In the genomic region with DNA sequence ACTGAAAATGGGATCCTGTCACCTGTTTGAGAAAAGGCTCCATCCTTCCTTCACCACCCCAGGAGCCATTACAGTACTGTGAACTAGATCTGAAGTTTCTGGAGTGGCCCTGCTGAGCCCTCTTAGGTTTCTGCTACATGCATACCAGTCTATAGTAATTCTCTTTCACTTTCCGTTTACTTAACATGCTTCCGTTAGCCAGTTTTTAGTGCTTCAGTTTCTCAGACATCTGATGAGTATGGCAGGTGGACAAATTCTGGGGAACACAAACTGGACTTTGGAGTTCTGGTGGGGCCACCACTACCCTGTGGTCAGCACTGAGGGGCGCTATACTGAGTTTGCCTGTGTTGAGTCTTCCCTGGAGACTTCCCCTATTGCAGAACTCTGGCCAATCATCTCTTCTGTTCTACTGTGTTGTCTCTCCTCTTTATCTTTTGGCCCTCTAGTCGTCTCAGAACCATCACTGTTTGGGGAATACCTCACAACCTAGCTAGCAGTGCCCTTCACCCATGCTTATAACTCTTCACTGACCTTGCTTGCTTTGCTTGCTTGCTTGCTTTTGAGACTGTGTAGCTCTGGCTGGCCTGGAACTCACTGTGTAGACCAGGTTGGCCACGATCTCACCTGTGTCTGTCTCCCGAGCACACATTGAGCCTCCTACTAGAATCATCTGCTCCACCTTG, we compare ENCODE assay signal across 8 mouse cellular contexts. TPM values are rescaled to one million over a fixed set of nuclear protein-coding genes. Genes with fewer than 3 reads are reported as not detected.
DNase-seq lines count a peak whose midpoint lies in the region; ATAC-seq and TF ChIP-seq lines count a peak whose summit lies in the region.

No protein-coding gene starts in this region.

- H3K4me3 ChIP-seq in kidney, embryonic 15.5 days (replicated peaks): peak overlapping the region; percentile 64
- peak overlapping the region; percentile 74 for H3K4me3 ChIP-seq in forebrain, embryonic 16.5 days (replicated peaks; ENCODE audit: low read length)
- peak overlapping the region; percentile 75 for H3K4me3 ChIP-seq in liver, postnatal 0 days (ENCODE audit: low read depth, low read length)
- peak overlapping the region; percentile 87 for H3K4me3 ChIP-seq in stomach, embryonic 14.5 days (ENCODE audit: low read depth, low read length)

- H3K27me3 ChIP-seq in kidney, embryonic 15.5 days: no peaks in the 10 kb centered on the region
- no peaks in the 10 kb centered on the region for H3K27me3 ChIP-seq in forebrain, embryonic 16.5 days (replicated peaks; ENCODE audit: control insufficient read depth, insufficient read depth, low read length)
- no peaks in the 10 kb centered on the region for H3K27me3 ChIP-seq in liver, postnatal 0 days (ENCODE audit: insufficient read depth, low read length)
- H3K27me3 ChIP-seq in stomach, embryonic 14.5 days (ENCODE audit: control insufficient read depth, insufficient read depth, low read length): no peaks in the 10 kb centered on the region

- TF ChIP-seq EP300 in liver, postnatal 0 days (IDR thresholded peaks at IDR 0.05; ENCODE audit: low read depth): no peak

- H3K27ac ChIP-seq in kidney, embryonic 15.5 days: peak overlapping the region; percentile 92
- H3K27ac ChIP-seq in forebrain, embryonic 16.5 days (ENCODE audit: low read length): no peak overlapping the region
- peak overlapping the region; percentile 97 for H3K27ac ChIP-seq in liver, postnatal 0 days (ENCODE audit: low read depth)
- H3K27ac ChIP-seq in stomach, embryonic 14.5 days (ENCODE audit: low read length): peak overlapping the region; percentile 92

- H3K9me3 ChIP-seq in kidney, embryonic 15.5 days (replicated peaks): no peaks in the 10 kb centered on the region
- H3K9me3 ChIP-seq in forebrain, embryonic 16.5 days (ENCODE audit: control insufficient read depth, low read length): no peaks in the 10 kb centered on the region
- H3K9me3 ChIP-seq in liver, postnatal 0 days (ENCODE audit: low read length): no peaks in the 10 kb centered on the region
- no peaks in the 10 kb centered on the region for H3K9me3 ChIP-seq in stomach, embryonic 14.5 days (ENCODE audit: control insufficient read depth, low read depth, low read length)

- no peak for ATAC-seq in kidney, embryonic 15.5 days (replicated peaks; ENCODE audit: low FRiP score)
- no peak for ATAC-seq in forebrain, embryonic 16.5 days
- ATAC-seq in liver, postnatal 0 days: peak; percentile 22; the same call in 1 of the 2 replicates
- no peak for ATAC-seq in stomach, embryonic 14.5 days (ENCODE audit: insufficient number of reproducible peaks, insufficient read depth, low FRiP score, low read depth)

- 69% methylated on average over 6 of the region's 6 CpGs for WGBS in kidney, embryonic 15.5 days
- WGBS in forebrain, embryonic 16.5 days: 69% methylated on average over 6 of the region's 6 CpGs
- WGBS in liver, postnatal 0 days (ENCODE audit: insufficient replicate concordance): 28% methylated on average over 6 of the region's 6 CpGs
- WGBS in stomach, embryonic 14.5 days: 63% methylated on average over 6 of the region's 6 CpGs

- H3K4me1 ChIP-seq in kidney, embryonic 15.5 days: peaks cover 19% of the 10 kb centered on the region
- H3K4me1 ChIP-seq in forebrain, embryonic 16.5 days (replicated peaks; ENCODE audit: control insufficient read depth, insufficient read depth, low read length): peaks cover 29% of the 10 kb centered on the region
- H3K4me1 ChIP-seq in liver, postnatal 0 days (ENCODE audit: insufficient read depth): peaks cover 23% of the 10 kb centered on the region
- peaks cover 13% of the 10 kb centered on the region for H3K4me1 ChIP-seq in stomach, embryonic 14.5 days (ENCODE audit: control insufficient read depth, insufficient read depth, low read length)

- peak overlapping the region; percentile 83 for H3K4me2 ChIP-seq in kidney, embryonic 15.5 days
- H3K4me2 ChIP-seq in forebrain, embryonic 16.5 days (ENCODE audit: low read length): peak overlapping the region; percentile 88
- peak overlapping the region; percentile 84 for H3K4me2 ChIP-seq in liver, postnatal 0 days (ENCODE audit: low read depth, low read length)
- peak overlapping the region; percentile 66 for H3K4me2 ChIP-seq in stomach, embryonic 14.5 days (replicated peaks; ENCODE audit: low read depth, low read length)

- no peak for DNase-seq in kidney, postnatal 25 days
- DNase-seq in MEL-GATA-1-ER (ENCODE audit: extremely low read depth, low read depth): peak; percentile 82
- DNase-seq in liver, postnatal 0 days: no peak
- DNase-seq in frontal cortex, adult 2 months (ENCODE audit: extremely low spot score in 1 of 2, low spot score in 1 of 2): no peak
- DNase-seq in ovary, postnatal 14 days (ENCODE audit: low spot score): no peak

- peak overlapping the region; percentile 79 for H3K9ac ChIP-seq in kidney, embryonic 15.5 days
- H3K9ac ChIP-seq in forebrain, embryonic 16.5 days (replicated peaks; ENCODE audit: low read depth, low read length): peak overlapping the region; percentile 89
- H3K9ac ChIP-seq in liver, postnatal 0 days (replicated peaks): peak overlapping the region; percentile 83
- H3K9ac ChIP-seq in stomach, embryonic 14.5 days (replicated peaks; ENCODE audit: low read depth, low read length): peak overlapping the region; percentile 69

- peaks cover 35% of the 10 kb centered on the region for H3K36me3 ChIP-seq in kidney, embryonic 15.5 days
- peaks cover 15% of the 10 kb centered on the region for H3K36me3 ChIP-seq in forebrain, embryonic 16.5 days (ENCODE audit: control insufficient read depth, insufficient read depth)
- peaks cover 25% of the 10 kb centered on the region for H3K36me3 ChIP-seq in liver, postnatal 0 days (replicated peaks; ENCODE audit: insufficient read depth, low read length)
- peaks cover 26% of the 10 kb centered on the region for H3K36me3 ChIP-seq in stomach, embryonic 14.5 days (ENCODE audit: control insufficient read depth, insufficient read depth, low read length)

- TF ChIP-seq CTCF in liver, postnatal 0 days (IDR thresholded peaks at IDR 0.05; ENCODE audit: low read depth): peak; percentile 59

RNA-seq across cellular contexts. Expression of a gene that starts 0.9 kb away (rescaled TPM):
- polyA plus RNA-seq in kidney, embryonic 15.5 days (2015; fragmentation: Nextera tagmentation; extraction: Ambion mirVana): 112 and 116 TPM in 2 replicates
- polyA plus RNA-seq in forebrain, embryonic 16.5 days (2015; fragmentation: Nextera tagmentation; extraction: Ambion mirVana): 139 and 141 TPM in 2 replicates
- polyA plus RNA-seq in liver, postnatal 0 days (2015; fragmentation: Nextera tagmentation; extraction: Ambion mirVana): 31.7 and 36.6 TPM in 2 replicates
- polyA plus RNA-seq in stomach, embryonic 14.5 days (2014; fragmentation: Nextera tagmentation; extraction: Ambion mirVana): 108 TPM in 2 replicates
- 74.8 and 85.2 TPM in 2 replicates for polyA plus RNA-seq in frontal cortex, adult 2 months (2012; rRNA removed)

RNA-seq across cellular contexts. Expression of a gene that starts 14.3 kb away (rescaled TPM):
- 22.7 and 37.9 TPM in 2 replicates for polyA plus RNA-seq in kidney, embryonic 15.5 days (2015; fragmentation: Nextera tagmentation; extraction: Ambion mirVana)
- 1.9 and 2.4 TPM in 2 replicates for polyA plus RNA-seq in forebrain, embryonic 16.5 days (2015; fragmentation: Nextera tagmentation; extraction: Ambion mirVana)
- polyA plus RNA-seq in liver, postnatal 0 days (2015; fragmentation: Nextera tagmentation; extraction: Ambion mirVana): 1.1 and 16.6 TPM in 2 replicates
- polyA plus RNA-seq in stomach, embryonic 14.5 days (2014; fragmentation: Nextera tagmentation; extraction: Ambion mirVana): 1.2 and 1.5 TPM in 2 replicates
- polyA plus RNA-seq in frontal cortex, adult 2 months (2012; rRNA removed): 9.4 and 11.0 TPM in 2 replicates

RNA-seq across cellular contexts. Expression of a gene that starts 27.0 kb away (rescaled TPM):
- 22.3 and 23.3 TPM in 2 replicates for polyA plus RNA-seq in kidney, embryonic 15.5 days (2015; fragmentation: Nextera tagmentation; extraction: Ambion mirVana)
- polyA plus RNA-seq in forebrain, embryonic 16.5 days (2015; fragmentation: Nextera tagmentation; extraction: Ambion mirVana): 35.2 TPM in 2 replicates
- 7.1 and 8.2 TPM in 2 replicates for polyA plus RNA-seq in liver, postnatal 0 days (2015; fragmentation: Nextera tagmentation; extraction: Ambion mirVana)
- polyA plus RNA-seq in stomach, embryonic 14.5 days (2014; fragmentation: Nextera tagmentation; extraction: Ambion mirVana): 14.2 and 14.4 TPM in 2 replicates
- polyA plus RNA-seq in frontal cortex, adult 2 months (2012; rRNA removed): 33.8 and 34.4 TPM in 2 replicates

RNA-seq across cellular contexts. Expression of a gene that starts 48.6 kb away (rescaled TPM):
- polyA plus RNA-seq in kidney, embryonic 15.5 days (2015; fragmentation: Nextera tagmentation; extraction: Ambion mirVana): 9.2 and 9.9 TPM in 2 replicates
- 8.7 and 8.8 TPM in 2 replicates for polyA plus RNA-seq in forebrain, embryonic 16.5 days (2015; fragmentation: Nextera tagmentation; extraction: Ambion mirVana)
- polyA plus RNA-seq in liver, postnatal 0 days (2015; fragmentation: Nextera tagmentation; extraction: Ambion mirVana): 2.1 and 2.3 TPM in 2 replicates
- polyA plus RNA-seq in stomach, embryonic 14.5 days (2014; fragmentation: Nextera tagmentation; extraction: Ambion mirVana): 8.4 and 10.3 TPM in 2 replicates
- polyA plus RNA-seq in frontal cortex, adult 2 months (2012; rRNA removed): 10.8 and 15.9 TPM in 2 replicates
